Mouse (Mus musculus): Measurements from ENCODE around the gene Rasgrp2. TPM values are rescaled to one million over a fixed set of nuclear protein-coding genes. Genes with fewer than 3 reads are reported as not detected.

The Rasgrp2 gene
- polyA plus RNA-seq, 1 experiment from 2014 or later = 121 TPM

DNA sequence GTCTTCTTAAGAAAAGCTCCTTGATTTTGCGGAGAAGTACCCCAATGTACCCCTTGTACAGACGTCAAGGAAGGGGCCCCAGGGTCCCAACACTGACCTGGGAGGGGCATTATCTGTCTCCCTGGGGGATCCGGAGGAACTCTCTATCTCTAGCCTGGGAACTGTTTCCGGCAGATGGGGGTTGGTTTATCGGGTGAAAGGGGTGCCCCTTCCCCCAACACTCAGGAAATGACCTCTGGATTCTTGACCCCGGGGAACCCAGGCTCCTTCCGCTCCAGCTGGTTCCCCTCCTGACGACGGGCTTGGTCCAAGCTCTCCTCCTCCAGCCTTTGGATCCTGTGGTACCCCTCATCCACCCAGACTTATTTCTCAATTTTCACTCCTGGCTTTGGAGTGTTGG is 2.8 kb downstream of the Rasgrp2 start:
- peak overlapping the region; percentile 67; the same call in 1 of the 2 replicates for H3K27ac ChIP-seq (ENCODE audit: low read length)
- H3K9ac ChIP-seq (replicated peaks; ENCODE audit: low read length) = peak overlapping the region; percentile 64
- H3K27me3 ChIP-seq (ENCODE audit: insufficient read depth, low read length) = 0 out of 2 replicates have a peak, but pooled peaks cover 7% of the 10 kb centered on the region
- H3K9me3 ChIP-seq (ENCODE audit: low read length) = no peaks in the 10 kb centered on the region
- peak overlapping the region; percentile 99 for H3K4me2 ChIP-seq (replicated peaks; ENCODE audit: low read depth, low read length)
- H3K4me1 ChIP-seq (ENCODE audit: insufficient read depth, low read length) = peaks cover 47% of the 10 kb centered on the region
- H3K4me3 ChIP-seq (ENCODE audit: low read length) = peak overlapping the region; percentile 69
- H3K36me3 ChIP-seq (ENCODE audit: insufficient read depth, low read length) = no peaks in the 10 kb centered on the region
- WGBS = 6% methylated on average over 9 of the region's 9 CpGs
- peak; percentile 7; the same call in 1 of the 2 replicates for ATAC-seq (ENCODE audit: low FRiP score, low TSS enrichment)

GRCm38 (mm10) chr19:6403869-6404268 is 4.7 kb downstream of the Rasgrp2 start:
- H3K36me3 ChIP-seq (ENCODE audit: insufficient read depth, low read length) = no peaks in the 10 kb centered on the region
- H3K4me3 ChIP-seq (ENCODE audit: low read length) = no peak overlapping the region
- no peaks in the 10 kb centered on the region for H3K9me3 ChIP-seq (ENCODE audit: low read length)
- H3K27ac ChIP-seq (ENCODE audit: low read length) = no peak overlapping the region
- WGBS = 81% methylated on average over 10 of the region's 10 CpGs
- 0 out of 2 replicates have a peak, but pooled peaks cover 7% of the 10 kb centered on the region for H3K27me3 ChIP-seq (ENCODE audit: insufficient read depth, low read length)
- peaks cover 34% of the 10 kb centered on the region for H3K4me1 ChIP-seq (ENCODE audit: insufficient read depth, low read length)
- no peak for ATAC-seq (ENCODE audit: low FRiP score, low TSS enrichment)
- no peak overlapping the region for H3K4me2 ChIP-seq (replicated peaks; ENCODE audit: low read depth, low read length)
- H3K9ac ChIP-seq (replicated peaks; ENCODE audit: low read length) = no peak overlapping the region

DNA sequence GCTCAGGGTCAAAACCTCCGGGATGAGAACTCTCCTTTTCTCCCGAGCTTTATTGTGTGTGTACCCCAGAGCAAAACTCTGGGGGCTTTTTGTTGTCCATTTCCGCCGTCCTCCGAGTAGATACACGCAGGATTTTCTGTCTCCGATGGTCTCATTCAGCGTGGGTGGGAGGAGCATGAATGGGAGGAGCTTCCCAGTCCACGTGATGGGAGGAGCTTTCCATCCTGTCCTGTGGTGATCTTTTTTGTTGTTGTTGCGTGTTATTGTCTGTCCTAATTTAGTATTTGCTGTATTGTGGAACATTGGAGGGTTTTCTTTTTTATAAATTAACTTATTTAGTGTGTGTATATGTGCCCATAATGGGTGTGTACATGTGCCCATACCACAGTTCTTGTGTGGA is 6.3 kb downstream of the Rasgrp2 start:
- Histone ChIP-seq H3K27me3 (ENCODE audit: insufficient read depth, low read length) (0 out of 2 replicates have a peak, but pooled peaks cover 7% of the 10 kb centered on the region), H3K4me3 (ENCODE audit: low read length) (no peak overlapping the region), H3K9ac (replicated peaks; ENCODE audit: low read length) (no peak overlapping the region), H3K27ac (ENCODE audit: low read length) (no peak overlapping the region), H3K4me2 (replicated peaks; ENCODE audit: low read depth, low read length) (no peak overlapping the region), H3K36me3 (ENCODE audit: insufficient read depth, low read length) (no peaks in the 10 kb centered on the region), H3K9me3 (ENCODE audit: low read length) (no peaks in the 10 kb centered on the region), H3K4me1 (ENCODE audit: insufficient read depth, low read length) (peaks cover 20% of the 10 kb centered on the region)
- 77% methylated on average over 10 of the region's 10 CpGs for WGBS
- no peak for ATAC-seq (ENCODE audit: low FRiP score, low TSS enrichment)

GRCm38 (mm10) chr19:6407109-6407508 is 8.0 kb downstream of the Rasgrp2 start:
- H3K36me3 ChIP-seq (ENCODE audit: insufficient read depth, low read length) = no peaks in the 10 kb centered on the region
- no peak overlapping the region for H3K27ac ChIP-seq (ENCODE audit: low read length)
- H3K4me2 ChIP-seq (replicated peaks; ENCODE audit: low read depth, low read length) = no peak overlapping the region
- H3K4me1 ChIP-seq (ENCODE audit: insufficient read depth, low read length) = peaks cover 4% of the 10 kb centered on the region
- no peak overlapping the region for H3K4me3 ChIP-seq (ENCODE audit: low read length)
- 0 out of 2 replicates have a peak, but pooled peaks cover 3% of the 10 kb centered on the region for H3K27me3 ChIP-seq (ENCODE audit: insufficient read depth, low read length)
- WGBS = 84% methylated on average over 8 of the region's 8 CpGs
- no peaks in the 10 kb centered on the region for H3K9me3 ChIP-seq (ENCODE audit: low read length)
- H3K9ac ChIP-seq (replicated peaks; ENCODE audit: low read length) = no peak overlapping the region
- no peak for ATAC-seq (ENCODE audit: low FRiP score, low TSS enrichment)

- no peaks in the 10 kb centered on the region for H3K9me3 ChIP-seq (ENCODE audit: low read length)
- H3K4me2 ChIP-seq (replicated peaks; ENCODE audit: low read depth, low read length) = no peak overlapping the region
- no peak for ATAC-seq (ENCODE audit: low FRiP score, low TSS enrichment)
These were observed 8.8 kb downstream of the Rasgrp2 start for GRCm38 (mm10) chr19:6407816-6408510.

GRCm38 (mm10) chr19:6408749-6409148 is 9.6 kb downstream of the Rasgrp2 start:
- Histone ChIP-seq H3K36me3 (ENCODE audit: insufficient read depth, low read length) (no peaks in the 10 kb centered on the region), H3K4me3 (ENCODE audit: low read length) (no peak overlapping the region), H3K27ac (ENCODE audit: low read length) (no peak overlapping the region), H3K9ac (replicated peaks; ENCODE audit: low read length) (no peak overlapping the region), H3K4me1 (ENCODE audit: insufficient read depth, low read length) (peaks cover 8% of the 10 kb centered on the region), H3K27me3 (ENCODE audit: insufficient read depth, low read length) (no peaks in the 10 kb centered on the region), H3K4me2 (replicated peaks; ENCODE audit: low read depth, low read length) (no peak overlapping the region), H3K9me3 (ENCODE audit: low read length) (no peaks in the 10 kb centered on the region)
- ATAC-seq (ENCODE audit: low FRiP score, low TSS enrichment) = no peak
- WGBS = 75% methylated on average over 8 of the region's 8 CpGs

More at GRCm38 (mm10) chr19:6407816-6408510, 8.8 kb downstream of the Rasgrp2 start:
- 67% methylated on average over 16 of the region's 16 CpGs for WGBS
- Histone ChIP-seq H3K27me3 (ENCODE audit: insufficient read depth, low read length) (0 out of 2 replicates have a peak, but pooled peaks cover 2% of the 10 kb centered on the region), H3K9ac (replicated peaks; ENCODE audit: low read length) (no peak overlapping the region), H3K36me3 (ENCODE audit: insufficient read depth, low read length) (no peaks in the 10 kb centered on the region), H3K4me1 (ENCODE audit: insufficient read depth, low read length) (peaks cover 4% of the 10 kb centered on the region), H3K27ac (ENCODE audit: low read length) (no peak overlapping the region), H3K4me3 (ENCODE audit: low read length) (no peak overlapping the region)

DNA sequence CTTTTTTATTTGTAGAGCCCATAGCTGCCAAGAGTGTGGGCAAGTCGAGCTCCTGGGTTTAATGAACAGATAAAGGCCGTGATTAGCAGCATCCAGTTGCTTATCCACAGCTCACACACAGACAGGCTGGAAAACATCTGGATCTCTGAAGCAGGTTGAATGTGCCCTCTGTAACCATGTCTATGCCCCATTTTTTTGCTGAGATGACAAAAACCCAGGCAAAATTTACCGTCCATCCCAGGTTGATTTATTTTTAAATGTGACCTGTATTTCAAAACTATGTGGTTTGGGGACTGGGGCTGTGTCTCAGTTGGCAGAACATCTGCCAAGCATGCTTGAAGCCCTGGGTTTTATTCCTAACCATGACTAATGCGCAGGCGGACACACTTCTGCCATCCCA is 10.0 kb downstream of the Rasgrp2 start:
- no peak overlapping the region for H3K9ac ChIP-seq (replicated peaks; ENCODE audit: low read length)
- H3K27me3 ChIP-seq (ENCODE audit: insufficient read depth, low read length) = no peaks in the 10 kb centered on the region
- peaks cover 8% of the 10 kb centered on the region for H3K4me1 ChIP-seq (ENCODE audit: insufficient read depth, low read length)
- H3K36me3 ChIP-seq (ENCODE audit: insufficient read depth, low read length) = no peaks in the 10 kb centered on the region
- ATAC-seq (ENCODE audit: low FRiP score, low TSS enrichment) = no peak
- 83% methylated on average over 5 of the region's 5 CpGs for WGBS
- no peak overlapping the region for H3K4me3 ChIP-seq (ENCODE audit: low read length)
- H3K4me2 ChIP-seq (replicated peaks; ENCODE audit: low read depth, low read length) = no peak overlapping the region
- no peak overlapping the region for H3K27ac ChIP-seq (ENCODE audit: low read length)
- H3K9me3 ChIP-seq (ENCODE audit: low read length) = no peaks in the 10 kb centered on the region

DNA sequence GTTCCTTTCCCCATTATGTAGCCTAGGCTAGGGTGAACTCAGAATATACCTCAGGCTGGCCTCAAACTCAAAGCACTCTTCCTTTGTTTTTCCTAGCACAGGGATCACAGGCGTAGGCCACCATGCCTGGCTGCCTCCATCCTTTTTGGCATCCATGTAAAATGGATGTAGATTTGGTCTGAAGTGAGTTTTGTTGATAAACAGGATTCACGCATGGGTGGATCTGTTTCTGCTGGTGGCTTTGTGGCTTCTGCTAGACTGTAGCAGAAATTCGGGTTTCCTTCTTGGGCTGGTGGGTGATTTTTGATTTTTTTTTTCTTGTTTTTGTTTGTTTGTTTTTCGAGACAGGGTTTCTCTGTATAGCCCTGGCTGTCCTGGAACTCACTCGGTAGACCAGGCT is 10.8 kb downstream of the Rasgrp2 start:
- no peak overlapping the region for H3K27ac ChIP-seq (ENCODE audit: low read length)
- no peaks in the 10 kb centered on the region for H3K27me3 ChIP-seq (ENCODE audit: insufficient read depth, low read length)
- H3K4me1 ChIP-seq (ENCODE audit: insufficient read depth, low read length) = peaks cover 8% of the 10 kb centered on the region
- H3K4me3 ChIP-seq (ENCODE audit: low read length) = no peak overlapping the region
- 81% methylated on average over 5 of the region's 5 CpGs for WGBS
- ATAC-seq (ENCODE audit: low FRiP score, low TSS enrichment) = no peak
- no peaks in the 10 kb centered on the region for H3K36me3 ChIP-seq (ENCODE audit: insufficient read depth, low read length)
- H3K9ac ChIP-seq (replicated peaks; ENCODE audit: low read length) = no peak overlapping the region
- H3K4me2 ChIP-seq (replicated peaks; ENCODE audit: low read depth, low read length) = no peak overlapping the region
- H3K9me3 ChIP-seq (ENCODE audit: low read length) = no peaks in the 10 kb centered on the region

GRCm38 (mm10) chr19:6412798-6413197 is 13.7 kb downstream of the Rasgrp2 start:
- ATAC-seq (ENCODE audit: low FRiP score, low TSS enrichment) = no peak
- no peak overlapping the region; the same call in 1 of the 2 replicates for H3K4me2 ChIP-seq (replicated peaks; ENCODE audit: low read depth, low read length)
- 51% methylated on average over 14 of the region's 14 CpGs for WGBS
- no peaks in the 10 kb centered on the region for H3K27me3 ChIP-seq (ENCODE audit: insufficient read depth, low read length)
- H3K27ac ChIP-seq (ENCODE audit: low read length) = no peak overlapping the region
- no peak overlapping the region for H3K9ac ChIP-seq (replicated peaks; ENCODE audit: low read length)
- no peak overlapping the region for H3K4me3 ChIP-seq (ENCODE audit: low read length)
- peaks cover 22% of the 10 kb centered on the region for H3K4me1 ChIP-seq (ENCODE audit: insufficient read depth, low read length)
- no peaks in the 10 kb centered on the region for H3K36me3 ChIP-seq (ENCODE audit: insufficient read depth, low read length)
- no peaks in the 10 kb centered on the region for H3K9me3 ChIP-seq (ENCODE audit: low read length)

GRCm38 (mm10) chr19:6415454-6415853 is 16.3 kb downstream of the Rasgrp2 start:
- Histone ChIP-seq H3K27ac (ENCODE audit: low read length) (no peak overlapping the region), H3K27me3 (ENCODE audit: insufficient read depth, low read length) (peaks cover 22% of the 10 kb centered on the region), H3K4me1 (ENCODE audit: insufficient read depth, low read length) (peaks cover 34% of the 10 kb centered on the region), H3K9ac (replicated peaks; ENCODE audit: low read length) (no peak overlapping the region), H3K4me3 (ENCODE audit: low read length) (no peak overlapping the region), H3K4me2 (replicated peaks; ENCODE audit: low read depth, low read length) (no peak overlapping the region), H3K36me3 (ENCODE audit: insufficient read depth, low read length) (no peaks in the 10 kb centered on the region), H3K9me3 (ENCODE audit: low read length) (no peaks in the 10 kb centered on the region)
- WGBS = 46% methylated on average over 6 of the region's 6 CpGs
- no peak for ATAC-seq (ENCODE audit: low FRiP score, low TSS enrichment)
